Mouse (Mus musculus) olfactory bulb, adult 2 months (tissue): ENCODE data around the gene Cpne6. TPM values are rescaled to one million over a fixed set of nuclear protein-coding genes. Genes with fewer than 3 reads are reported as not detected.

Source experiments
- H3K27ac ChIP-seq: fragments of 200-500 bp; 2 replicates; pipeline ENCODE4 v1.5.1; 2012; ENCODE audit warnings: low read depth, low read length; ENCODE audit not compliant: insufficient read depth
- H3K4me1 ChIP-seq: fragments of 200-500 bp; 2 replicates; pipeline ENCODE4 v1.6.1; 2012; ENCODE audit warnings: low read length; ENCODE audit not compliant: control insufficient read depth, insufficient read depth
- H3K4me3 ChIP-seq: fragments of 200-500 bp; 2 replicates; pipeline ENCODE4 v1.5.1; 2012; ENCODE audit warnings: mild to moderate bottlenecking, low read depth, low read length, moderate library complexity; ENCODE audit not compliant: insufficient read depth
- CTCF ChIP-seq: fragments of 200-500 bp; IDR thresholded peaks from 2 replicates; pipeline ENCODE4 v1.5.1; 2012; ENCODE audit warnings: low read depth, mild to moderate bottlenecking, low read length, moderate library complexity; ENCODE audit not compliant: insufficient read depth
- POLR2A ChIP-seq: fragments of 200-500 bp; IDR thresholded peaks from 2 replicates; pipeline ENCODE4 v1.6.1; 2012; ENCODE audit warnings: mild to moderate bottlenecking, low read depth, low read length, moderate library complexity; ENCODE audit not compliant: insufficient read depth
- WGBS: fragments of 180-500 bp; shearing (Covaris S2); methylation state at CpG from one replicate; pipeline ENCODE4 v1.1.7; 2018; 5-methylcytosine and 5-hydroxymethylcytosine counted together
- polyA plus RNA-seq: library from polyadenylated mRNA; stranded (reverse); fragments of >200 nt; gene quantifications from 2 replicates; pipeline ENCODE4 v1.2.4, GENCODE M21; 2012; ENCODE audit warnings: low replicate concordance; ENCODE audit not compliant: missing spikeins, insufficient read depth, insufficient read length

Gene Cpne6
- polyA plus RNA-seq, 1 experiment = 357 TPM

DNA sequence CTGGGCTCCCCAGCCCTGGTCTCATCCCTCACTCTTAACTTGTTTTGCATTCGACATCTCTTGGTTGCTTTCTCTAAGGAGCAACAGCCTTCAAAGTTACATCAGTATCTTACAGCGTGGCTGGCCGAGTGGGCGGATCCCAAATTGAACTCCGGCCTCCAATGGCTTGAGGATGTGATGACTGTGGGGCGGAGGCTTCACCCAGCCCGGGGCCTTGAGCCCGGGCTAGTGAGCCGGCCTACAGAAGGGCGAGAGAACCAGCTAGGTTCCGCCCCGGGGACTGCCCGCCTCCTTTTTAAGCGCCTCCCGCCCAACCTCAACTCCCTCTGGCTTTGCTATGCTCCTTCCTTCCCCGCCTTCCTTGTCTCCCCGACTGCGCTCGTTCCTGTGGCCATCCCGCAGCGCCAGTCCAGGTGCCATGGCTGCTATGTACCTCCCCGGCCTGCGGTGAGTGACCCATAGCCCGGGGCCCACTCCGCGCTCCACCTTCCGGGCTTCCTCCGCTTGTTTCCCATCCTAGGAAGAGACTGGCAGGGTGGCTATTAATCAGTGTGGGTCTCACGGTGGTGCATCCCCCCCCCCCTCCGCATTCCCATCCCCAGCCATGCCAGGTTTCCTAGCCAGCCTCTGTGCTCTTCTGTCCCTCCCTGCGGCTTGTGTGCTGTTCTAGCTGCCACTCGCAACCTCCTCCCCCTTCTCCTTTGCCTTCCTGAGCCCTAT is 30.0 kb downstream of the Cpne6 start, which contains the start of gene Pck2:
Gene Pck2 (plus strand): TSS at position 200 of the 720 bp plus-strand sequence.
- Histone ChIP-seq H3K4me1 (peaks cover 18% of the 10 kb centered on the region), H3K27ac (peak within 1 kb of the TSS; percentile 86), H3K4me3 (peak within 1 kb of the TSS; percentile 68)
- TF ChIP-seq CTCF = no peak
- TF ChIP-seq POLR2A = peak; percentile 52
- WGBS = 0% methylated on average over 29 of the region's 32 CpGs

DNA sequence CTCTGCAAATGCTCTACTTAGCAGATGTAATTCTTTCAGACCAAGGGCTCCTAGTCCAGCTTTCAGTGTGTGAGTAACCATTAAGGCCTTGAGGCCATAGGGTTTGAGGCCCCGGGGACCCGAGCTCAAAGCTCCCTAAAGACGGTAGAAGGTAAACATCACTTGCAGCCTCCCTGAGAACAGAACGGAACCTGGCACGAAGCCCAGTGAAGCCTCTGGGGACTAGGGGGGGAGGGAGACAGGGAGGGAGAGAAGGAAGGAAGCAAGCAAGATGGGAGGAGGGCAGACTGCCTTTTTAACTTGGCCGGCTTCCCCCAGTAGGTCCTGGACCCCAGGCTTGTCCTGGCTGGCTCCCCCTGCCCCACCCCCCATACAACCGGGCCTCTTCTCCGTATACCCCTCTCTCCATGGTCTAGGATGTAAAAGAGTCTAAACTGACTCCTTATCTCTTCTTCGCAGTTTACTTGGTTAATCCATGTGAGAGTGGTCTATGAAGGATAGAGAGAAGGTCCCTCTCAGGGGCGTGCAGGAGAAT is 30.6 kb downstream of the Cpne6 start:
- TF ChIP-seq POLR2A (no peak), CTCF (no peak)
- WGBS = 6% methylated on average over 10 of the region's 10 CpGs
- Histone ChIP-seq H3K4me1 (peaks cover 18% of the 10 kb centered on the region), H3K4me3 (peak overlapping the region; percentile 68), H3K27ac (peak overlapping the region; percentile 86)

DNA sequence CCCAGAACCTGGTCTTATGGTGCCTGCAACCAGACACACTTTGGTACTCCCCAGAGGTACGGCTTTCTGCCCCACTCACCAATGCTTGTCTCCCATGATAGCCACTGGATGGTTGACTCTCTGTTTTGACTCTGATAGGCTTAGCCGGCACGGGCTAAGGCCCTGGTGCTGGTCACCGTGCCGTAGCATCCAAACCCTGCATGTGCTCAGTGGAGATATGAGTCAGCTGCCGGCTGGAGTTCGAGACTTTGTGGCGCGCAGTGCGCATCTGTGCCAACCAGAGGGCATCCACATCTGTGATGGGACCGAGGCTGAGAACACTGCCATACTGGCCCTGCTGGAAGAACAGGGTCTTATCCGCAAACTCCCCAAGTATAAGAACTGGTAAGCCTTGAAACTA is 32.0 kb downstream of the Cpne6 start:
- 87% methylated on average over 12 of the region's 12 CpGs for WGBS
- Histone ChIP-seq H3K4me3 (no peak overlapping the region), H3K4me1 (peaks cover 18% of the 10 kb centered on the region), H3K27ac (no peak overlapping the region)
- TF ChIP-seq POLR2A = no peak
- TF ChIP-seq CTCF = no peak

GRCm38 (mm10) chr14:55544334-55544733 is 34.1 kb downstream of the Cpne6 start:
- Histone ChIP-seq H3K27ac (no peak overlapping the region), H3K4me3 (no peak overlapping the region), H3K4me1 (peaks cover 18% of the 10 kb centered on the region)
- TF ChIP-seq POLR2A (no peak), CTCF (no peak)
- 39% methylated on average over 9 of the region's 9 CpGs for WGBS

- TF ChIP-seq CTCF = no peak
- no peak for TF ChIP-seq POLR2A
- WGBS = 69% methylated on average over 6 of the region's 6 CpGs
- Histone ChIP-seq H3K4me1 (no peaks in the 10 kb centered on the region), H3K4me3 (no peak overlapping the region), H3K27ac (no peak overlapping the region)
Observed at GRCm38 (mm10) chr14:55550191-55550590, 39.9 kb downstream of the Cpne6 start.

DNA sequence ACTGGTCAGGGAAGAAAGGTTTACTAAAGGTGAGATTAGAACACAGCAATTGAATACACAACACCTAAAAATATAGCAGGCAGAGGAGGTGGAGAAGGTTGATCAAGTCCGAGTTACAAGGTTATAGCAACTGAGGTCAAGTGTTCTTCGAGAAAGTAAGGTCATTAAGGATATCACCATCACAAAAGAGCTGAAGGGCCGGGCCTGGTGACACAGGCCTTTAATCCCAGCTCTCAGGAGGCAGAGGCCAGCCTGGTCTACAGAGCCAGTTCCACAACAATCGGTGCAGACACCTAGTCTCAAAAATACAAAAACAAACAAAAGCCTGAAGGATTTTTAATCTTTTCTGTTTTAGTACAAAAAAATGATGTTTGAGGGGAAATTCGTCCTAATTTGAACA is 41.1 kb downstream of the Cpne6 start:
- WGBS = 74% methylated on average over 5 of the region's 5 CpGs
- H3K4me1 ChIP-seq = no peaks in the 10 kb centered on the region
- TF ChIP-seq POLR2A (no peak), CTCF (no peak)
- no peak overlapping the region for H3K4me3 ChIP-seq
- H3K27ac ChIP-seq = no peak overlapping the region

- Histone ChIP-seq H3K27ac (no peak overlapping the region), H3K4me3 (no peak overlapping the region), H3K4me1 (no peaks in the 10 kb centered on the region)
- TF ChIP-seq CTCF (no peak), POLR2A (no peak)
- WGBS = 92% methylated on average over 8 of the region's 8 CpGs
Observed at GRCm38 (mm10) chr14:55551794-55552193, 41.5 kb downstream of the Cpne6 start.

DNA sequence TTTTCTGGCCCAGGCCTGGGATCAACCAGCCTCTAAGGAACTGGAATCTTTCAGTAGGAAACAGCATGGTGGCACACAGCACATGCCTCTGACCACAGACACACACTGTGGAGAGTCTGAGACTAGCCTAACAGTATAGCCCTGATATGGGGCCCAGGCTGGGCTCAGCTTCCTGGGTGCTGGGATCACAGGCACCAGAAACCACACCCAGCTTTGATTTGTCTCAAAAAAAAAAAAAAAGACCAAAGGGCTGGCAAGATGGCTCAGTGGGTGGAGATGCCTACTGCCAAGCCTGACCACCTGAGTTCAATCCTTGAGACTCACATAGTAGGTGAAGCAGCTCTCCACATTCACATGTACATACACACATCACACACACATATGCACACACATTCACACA is 44.4 kb downstream of the Cpne6 start:
- no peak for TF ChIP-seq CTCF
- no peak for TF ChIP-seq POLR2A
- Histone ChIP-seq H3K4me3 (no peak overlapping the region), H3K27ac (peak overlapping the region; percentile 33; the same call in 1 of the 2 replicates), H3K4me1 (no peaks in the 10 kb centered on the region)

GRCm38 (mm10) chr14:55555788-55556187 is 45.5 kb downstream of the Cpne6 start:
- WGBS = 76% methylated on average over 3 of the region's 3 CpGs
- TF ChIP-seq CTCF = no peak
- TF ChIP-seq POLR2A = no peak
- H3K27ac ChIP-seq = no peak overlapping the region
- no peak overlapping the region for H3K4me3 ChIP-seq
- H3K4me1 ChIP-seq = no peaks in the 10 kb centered on the region
